Mouse (Mus musculus) urinary bladder, postnatal 25 days (tissue): Measurements from ENCODE around the gene Insc.

Source experiments
- DNase-seq: peaks from one replicate; pipeline ENCODE4 v3.0.0; 2022; ENCODE audit warnings: low spot score

Insc gene

GRCm38 (mm10) chr7:114827360-114827759 is 83.9 kb downstream of the Insc start:
- DNase-seq: no peak

GRCm38 (mm10) chr7:114832257-114832940 is 88.9 kb downstream of the Insc start:
- DNase-seq: no peak

GRCm38 (mm10) chr7:114834504-114834903 is 91.0 kb downstream of the Insc start:
- DNase-seq: no peak

GRCm38 (mm10) chr7:114837268-114837667 is 93.8 kb downstream of the Insc start:
- DNase-seq: no peak

GRCm38 (mm10) chr7:114840029-114840745 is 96.7 kb downstream of the Insc start:
- no peak for DNase-seq

- DNase-seq: no peak
Observed at GRCm38 (mm10) chr7:114842644-114843211, 99.2 kb downstream of the Insc start.

GRCm38 (mm10) chr7:114847179-114847578 is 103.7 kb downstream of the Insc start:
- no peak for DNase-seq

- DNase-seq: no peak
Observed at GRCm38 (mm10) chr7:114852387-114852786, 108.9 kb downstream of the Insc start.

GRCm38 (mm10) chr7:114854169-114854568 is 110.7 kb downstream of the Insc start:
- DNase-seq: no peak

GRCm38 (mm10) chr7:114860858-114861523 is 117.5 kb downstream of the Insc start:
- no peak for DNase-seq

- no peak for DNase-seq
Observed at GRCm38 (mm10) chr7:114873315-114874012, 130.0 kb downstream of the Insc start.

- no peak for DNase-seq
Observed at GRCm38 (mm10) chr7:114874032-114874441, 130.5 kb downstream of the Insc start.

GRCm38 (mm10) chr7:114874579-114874978 is 131.1 kb downstream of the Insc start:
- DNase-seq: no peak

- DNase-seq: no peak
Observed at GRCm38 (mm10) chr7:114883602-114884001, 140.1 kb downstream of the Insc start.

- DNase-seq: no peak
Observed at GRCm38 (mm10) chr7:114886933-114887332, 143.4 kb downstream of the Insc start.

GRCm38 (mm10) chr7:114890215-114890614 is 146.7 kb downstream of the Insc start:
- no peak for DNase-seq

GRCm38 (mm10) chr7:114892618-114893257 is 149.2 kb downstream of the Insc start:
- DNase-seq: no peak

- no peak for DNase-seq
Observed at GRCm38 (mm10) chr7:114893889-114894288, 150.4 kb downstream of the Insc start.

GRCm38 (mm10) chr7:114896966-114897697 is 153.6 kb downstream of the Insc start:
- DNase-seq: no peak
